Mouse (Mus musculus) kidney, postnatal 0 days (tissue): ENCODE measurements around the gene Ubqlnl. TPM values are rescaled to one million over a fixed set of nuclear protein-coding genes. Genes with fewer than 3 reads are reported as not detected.

ENCODE experiments used
- ATAC-seq: fragments of 200-750 bp; cut with Nextera tagmentation; replicated peaks from 2 replicates; pipeline ENCODE4 v1.8.0; 2017; ENCODE audit warnings: low read depth, moderate number of reproducible peaks, moderate TSS enrichment, moderate library complexity; ENCODE audit not compliant: low FRiP score
- DNase-seq: peaks from one replicate; pipeline ENCODE4 v3.0.0-alpha.2; 2016; ENCODE audit warnings: low spot score
- H3K27ac ChIP-seq: fragments of 300-500 bp; sonication (generic); 2 replicates; pipeline ENCODE4 v1.5.1; 2014; ENCODE audit warnings: mild to moderate bottlenecking
- H3K27me3 ChIP-seq: fragments of 300-500 bp; sonication (generic); 2 replicates; pipeline ENCODE4 v1.6.1; 2014; ENCODE audit warnings: low read length, mixed read lengths; ENCODE audit not compliant: insufficient read depth
- H3K36me3 ChIP-seq: fragments of 300-500 bp; sonication (generic); 2 replicates; pipeline ENCODE4 v1.6.1; 2014; ENCODE audit warnings: low read length, mixed read lengths; ENCODE audit not compliant: insufficient read depth
- H3K4me1 ChIP-seq: fragments of 300-500 bp; sonication (generic); replicated peaks from 2 replicates; pipeline ENCODE4 v1.6.1; 2014; ENCODE audit warnings: antibody characterized with exemption, low read length, mixed read lengths; ENCODE audit not compliant: insufficient read depth
- H3K4me2 ChIP-seq: fragments of 300-500 bp; sonication (generic); 2 replicates; pipeline ENCODE4 v1.6.1; 2014; ENCODE audit warnings: mild to moderate bottlenecking, low read length, moderate library complexity, mixed read lengths
- H3K4me3 ChIP-seq: fragments of 300-500 bp; sonication (generic); replicated peaks from 2 replicates; pipeline ENCODE4 v1.5.1; 2014; ENCODE audit warnings: low read depth, low read length
- H3K9ac ChIP-seq: fragments of 300-500 bp; sonication (generic); 2 replicates; pipeline ENCODE4 v1.6.1; 2014; ENCODE audit warnings: low read depth, low read length
- H3K9me3 ChIP-seq: fragments of 300-500 bp; sonication (generic); replicated peaks from 2 replicates; pipeline ENCODE4 v1.6.1; 2016; ENCODE audit warnings: low read length, inconsistent platforms, mixed read lengths
- CTCF ChIP-seq: IDR thresholded peaks from 2 replicates; pipeline ENCODE4 v1.5.1; 2016; ENCODE audit warnings: antibody characterized with exemption, low read depth, mild to moderate bottlenecking, moderate library complexity
- WGBS: fragments of 180-500 bp; shearing (Covaris S2); extraction: QIAGEN DNeasy Blood & Tissue Kit; methylation state at CpG from one replicate; pipeline ENCODE4 v1.1.7; 2014; 5-methylcytosine and 5-hydroxymethylcytosine counted together
- polyA plus RNA-seq: library from polyadenylated mRNA; unstranded; fragments of >200 nt; fragmentation: Nextera tagmentation; extraction: Ambion mirVana; gene quantifications from 2 replicates; pipeline ENCODE4 v1.2.1, GENCODE M21; 2015

Ubqlnl gene
- polyA plus RNA-seq, 1 experiment from 2014 or later = not detected

DNA sequence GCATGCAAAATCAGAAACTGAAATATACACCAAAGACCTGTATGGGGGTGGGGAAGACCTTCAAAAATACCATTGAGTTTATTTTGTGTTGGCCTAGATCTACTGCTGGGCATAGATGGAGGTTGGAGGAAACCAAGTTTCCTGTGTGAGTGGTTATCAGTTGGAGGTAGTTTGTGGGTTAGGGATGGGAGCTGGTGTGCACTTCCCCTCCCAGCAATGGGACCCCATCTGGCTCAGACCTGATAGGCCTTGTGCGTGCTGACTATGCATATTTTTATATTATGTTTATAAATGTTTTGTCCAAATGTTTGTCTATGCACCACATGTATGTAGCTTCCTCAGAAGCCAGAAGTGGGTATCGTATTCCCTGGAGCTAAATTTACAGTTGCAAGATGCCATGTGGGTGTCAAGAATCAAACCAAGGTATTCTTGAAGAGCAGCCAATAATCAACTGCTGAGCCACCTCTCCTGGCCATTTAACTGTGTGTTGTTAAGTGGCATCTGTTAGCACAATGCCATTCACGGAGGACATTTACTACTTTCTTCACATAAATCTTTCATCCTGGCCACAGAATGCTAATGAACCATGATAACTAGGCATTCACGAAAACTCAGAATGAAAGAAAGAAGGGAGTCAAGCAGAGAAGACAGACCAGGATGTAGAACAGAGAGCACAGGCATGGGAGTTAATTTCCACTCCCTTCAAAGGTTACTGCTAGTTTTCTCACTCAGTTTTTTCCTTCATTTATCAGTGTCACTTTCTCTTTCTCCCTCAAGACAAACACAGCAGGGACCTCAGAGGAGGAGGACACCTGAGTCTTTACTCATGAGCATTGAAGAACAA, 46.2 kb downstream of the Ubqlnl start:
- no peak for TF ChIP-seq CTCF
- no peak overlapping the region for H3K9ac ChIP-seq
- no peak overlapping the region for H3K4me2 ChIP-seq
- H3K27me3 ChIP-seq = no peaks in the 10 kb centered on the region
- no peak for ATAC-seq
- H3K9me3 ChIP-seq = no peaks in the 10 kb centered on the region
- whole genome bisulfite sequencing = 41% methylated on average over 4 of the region's 4 CpGs
- H3K36me3 ChIP-seq = no peaks in the 10 kb centered on the region
- H3K4me3 ChIP-seq = no peak overlapping the region
- H3K4me1 ChIP-seq = no peaks in the 10 kb centered on the region
- no peak overlapping the region for H3K27ac ChIP-seq
- no peak for DNase-seq

Other genes starting within 250 kb of the Ubqlnl start
- gene Olfr65, start 247.1 kb downstream of the Ubqlnl start, polyA plus RNA-seq = not detected in 2 replicates
- gene Olfr631, start 221.7 kb downstream of the Ubqlnl start, polyA plus RNA-seq = not detected in 2 replicates
- gene Olfr632, start 216.2 kb downstream of the Ubqlnl start, polyA plus RNA-seq = not detected in 2 replicates
- gene Olfr633, start 206.1 kb downstream of the Ubqlnl start, polyA plus RNA-seq = not detected in 2 replicates
- not detected in 2 replicates for gene Olfr635, start 179.4 kb downstream of the Ubqlnl start, polyA plus RNA-seq
- not detected in 2 replicates for gene Olfr638, start 151.8 kb downstream of the Ubqlnl start, polyA plus RNA-seq
- 0.01 TPM in 1 of 2 replicates, not detected in the other for gene Olfr639, start 133.3 kb downstream of the Ubqlnl start, polyA plus RNA-seq
- gene Olfr640, start 125.0 kb downstream of the Ubqlnl start, polyA plus RNA-seq = not detected in 2 replicates
- not detected in 2 replicates for gene Olfr641, start 115.1 kb downstream of the Ubqlnl start, polyA plus RNA-seq
- gene Olfr642, start 97.9 kb downstream of the Ubqlnl start, polyA plus RNA-seq = not detected in 2 replicates
- gene 4930516K23Rik, start 89.1 kb downstream of the Ubqlnl start, polyA plus RNA-seq = not detected in 2 replicates
- gene Olfr644, start 78.7 kb downstream of the Ubqlnl start, polyA plus RNA-seq = not detected in 2 replicates
- gene Olfr645, start 65.1 kb downstream of the Ubqlnl start, polyA plus RNA-seq = not detected in 2 replicates
- not detected in 2 replicates for gene Olfr646, start 45.7 kb downstream of the Ubqlnl start, polyA plus RNA-seq
- not detected in 2 replicates for gene Ubqln5, start 20.7 kb downstream of the Ubqlnl start, polyA plus RNA-seq
- gene Olfr643, start 13.2 kb downstream of the Ubqlnl start, polyA plus RNA-seq = not detected in 2 replicates
- gene Ubqln3, start 7.3 kb downstream of the Ubqlnl start, polyA plus RNA-seq = not detected in 2 replicates
- gene Olfm5, start 14.3 kb upstream of the Ubqlnl start, polyA plus RNA-seq = not detected in 2 replicates
- 0.05 and 0.06 TPM in 2 replicates for gene Olfr648, start 32.8 kb upstream of the Ubqlnl start, polyA plus RNA-seq
- gene Olfr649, start 45.4 kb upstream of the Ubqlnl start, polyA plus RNA-seq = not detected in 2 replicates
- 0.64 and 0.79 TPM in 2 replicates for gene Trim6, start 68.2 kb upstream of the Ubqlnl start, polyA plus RNA-seq
- 3.1 and 4.1 TPM in 2 replicates for gene Trim34a, start 93.9 kb upstream of the Ubqlnl start, polyA plus RNA-seq
- gene Trim5, start 137.5 kb upstream of the Ubqlnl start, polyA plus RNA-seq = 0.43 and 0.48 TPM in 2 replicates
- gene Trim12a, start 164.9 kb upstream of the Ubqlnl start, polyA plus RNA-seq = 8.6 and 8.8 TPM in 2 replicates
- 0.12 TPM in 1 of 2 replicates, not detected in the other for gene Trim34b, start 178.9 kb upstream of the Ubqlnl start, polyA plus RNA-seq
- 2.2 TPM in 2 replicates for gene Trim12c, start 202.8 kb upstream of the Ubqlnl start, polyA plus RNA-seq
- gene Trim30b, start 219.3 kb upstream of the Ubqlnl start, polyA plus RNA-seq = 0.24 and 0.25 TPM in 2 replicates